Mouse (Mus musculus): Measurements from ENCODE around the gene Vps8. TPM values are rescaled to one million over a fixed set of nuclear protein-coding genes. Genes with fewer than 3 reads are reported as not detected.

The Vps8 gene
- total RNA-seq (2021) = 1 to 10 TPM; 7.2 to 9.0 TPM
- long read RNA-seq, experiment 1, full-length matches to known transcripts = 7 of 10 reads
- long read RNA-seq, experiment 1, partial matches to known transcripts = 1 of 10 reads
- long read RNA-seq, experiment 1, other reads (novel, unspliced or antisense) = 2 of 10 reads
- long read RNA-seq, experiment 2, full-length matches to known transcripts = 5 of 8 reads
- long read RNA-seq, experiment 2, partial matches to known transcripts = 1 of 8 reads
- long read RNA-seq, experiment 2, other reads (novel, unspliced or antisense) = 2 of 8 reads

DNA sequence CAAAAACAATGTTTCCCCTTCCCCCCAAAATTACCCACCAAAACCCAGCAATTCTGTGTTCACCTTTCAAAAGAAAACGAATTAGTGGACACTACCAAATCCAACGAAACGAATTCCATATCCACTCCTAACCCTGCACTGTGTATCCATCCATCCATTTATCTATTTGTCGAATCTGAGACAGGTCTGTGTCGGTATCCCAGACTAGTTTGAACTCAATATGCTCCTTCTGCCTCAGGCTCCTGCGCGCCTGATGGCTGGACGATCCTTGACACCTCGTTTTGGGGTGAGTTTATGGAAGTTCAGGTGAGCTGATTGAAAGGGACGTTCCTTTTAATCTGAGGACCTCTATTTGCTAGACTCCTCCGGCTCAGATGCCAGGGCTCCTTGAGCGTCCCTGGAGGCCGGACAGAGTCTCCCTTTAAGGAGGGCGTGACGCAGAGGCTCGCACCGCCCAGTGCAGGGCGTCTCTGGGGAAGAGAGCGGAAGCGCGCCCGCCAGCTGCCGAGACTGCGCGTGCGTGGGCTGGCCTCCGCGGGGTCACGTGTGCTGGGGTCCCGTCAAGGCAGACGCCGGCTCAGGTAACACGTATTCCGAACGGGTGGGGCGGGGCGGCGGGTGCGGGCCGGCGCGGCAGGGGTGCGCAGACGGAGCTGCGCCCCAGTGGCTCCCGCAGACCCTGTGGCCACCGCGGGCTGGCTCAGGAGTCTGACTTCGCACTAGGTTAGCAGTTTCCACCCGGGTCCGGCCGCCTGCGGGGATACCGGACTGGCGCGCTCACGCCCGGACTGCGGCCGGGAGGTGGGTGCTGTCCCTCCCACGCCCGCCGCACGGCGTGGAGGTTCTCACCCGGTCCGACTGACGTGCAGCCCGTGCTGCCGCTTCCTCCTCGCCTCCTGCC, at the start of gene Vps8:
TSS of gene Vps8 (plus strand) at position 474 of the 901 bp plus-strand sequence.
- peak; percentile 93 for DNase-seq (ENCODE audit: low spot score)

DNA sequence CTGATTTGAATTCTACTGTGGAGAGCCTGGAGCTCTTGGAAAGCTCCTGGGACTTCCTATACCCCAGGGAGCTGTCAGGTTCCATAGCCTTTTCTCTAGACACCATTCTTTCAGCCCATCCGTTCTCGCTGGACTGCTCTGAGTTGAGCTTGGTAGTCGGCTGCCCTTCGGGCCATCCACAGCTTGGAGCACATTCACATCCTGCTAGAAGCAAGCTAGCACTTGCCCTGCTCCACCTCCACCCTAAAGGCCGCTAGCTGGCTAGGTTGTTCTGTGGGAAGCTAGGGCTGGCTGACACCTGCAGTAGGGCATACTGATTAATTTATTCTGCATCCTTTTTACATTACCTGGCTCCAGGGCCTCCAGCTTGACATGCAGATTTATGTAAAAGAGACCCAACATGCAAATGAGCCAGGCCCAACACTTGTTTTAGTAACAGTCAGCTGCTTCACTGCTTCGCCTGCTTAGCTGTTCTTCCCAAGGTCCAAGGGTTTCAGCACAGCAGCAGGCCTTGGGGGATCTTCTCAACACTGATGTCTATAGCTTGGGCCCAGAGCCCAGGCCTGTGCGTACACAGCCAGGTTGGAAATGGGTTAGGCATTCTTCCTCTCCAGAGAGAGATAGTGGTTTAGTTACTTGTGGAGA, 49.5 kb upstream of the Vps8 start:
- no peak for DNase-seq (ENCODE audit: low spot score)

DNA sequence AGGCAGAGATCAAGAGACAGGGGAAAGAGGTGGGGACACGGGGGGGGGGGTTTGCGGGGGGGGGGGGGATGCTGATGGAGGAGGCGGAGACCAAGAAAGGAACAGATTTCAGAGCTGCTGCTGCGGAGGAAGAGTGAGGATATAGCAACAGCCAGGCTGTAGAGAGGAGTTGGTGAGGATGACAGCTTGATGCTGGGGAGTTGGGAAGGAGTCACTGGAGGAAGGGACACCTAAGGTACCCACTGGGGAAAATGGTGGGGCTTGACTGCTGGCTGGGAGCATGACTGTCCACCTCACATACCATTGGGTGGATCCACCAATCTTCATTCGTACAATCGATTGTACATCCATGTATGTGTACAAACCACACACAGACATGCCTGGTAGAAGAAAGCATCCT, 48.9 kb upstream of the Vps8 start:
- DNase-seq (ENCODE audit: low spot score) = no peak

DNA sequence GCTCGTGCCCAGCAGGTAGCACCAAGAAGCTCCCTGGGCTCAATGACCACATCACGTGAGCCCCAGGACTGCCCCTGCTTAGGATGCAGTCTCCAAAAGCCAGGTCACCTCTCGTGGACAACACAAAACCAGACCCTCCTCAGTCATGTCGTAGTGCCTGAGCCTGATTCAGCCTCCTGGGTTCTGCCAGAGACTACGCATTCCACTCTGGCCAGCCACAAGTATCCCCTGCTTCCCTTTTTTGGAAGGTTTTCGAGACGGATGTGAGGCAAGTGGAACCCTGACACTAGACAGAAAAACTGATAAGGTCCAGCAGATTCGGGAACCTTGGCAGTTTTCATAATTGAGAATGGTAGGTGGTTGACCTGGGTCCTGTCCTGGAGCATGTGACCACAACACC, 47.8 kb upstream of the Vps8 start:
- no peak for DNase-seq (ENCODE audit: low spot score)

DNA sequence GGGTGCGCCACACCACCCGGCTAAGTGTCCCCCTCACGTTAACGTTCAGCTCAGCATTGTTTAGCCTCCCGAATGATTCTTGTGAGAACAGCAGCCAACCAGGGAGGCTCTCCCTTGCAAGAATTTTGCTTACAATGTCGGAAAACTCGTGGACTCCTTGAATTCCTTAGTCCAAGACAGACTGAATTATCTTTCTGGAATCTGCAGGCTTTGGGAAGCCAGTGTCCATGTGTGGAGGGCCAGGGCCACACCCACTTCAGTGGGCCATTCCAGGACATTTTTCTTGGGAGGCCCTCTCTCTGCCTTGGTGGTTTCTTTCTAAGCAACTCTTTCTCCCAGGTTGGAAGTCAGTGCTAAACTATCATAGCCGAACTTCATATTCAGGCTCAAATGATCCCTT, 46.6 kb upstream of the Vps8 start:
- no peak for DNase-seq (ENCODE audit: low spot score)

DNA sequence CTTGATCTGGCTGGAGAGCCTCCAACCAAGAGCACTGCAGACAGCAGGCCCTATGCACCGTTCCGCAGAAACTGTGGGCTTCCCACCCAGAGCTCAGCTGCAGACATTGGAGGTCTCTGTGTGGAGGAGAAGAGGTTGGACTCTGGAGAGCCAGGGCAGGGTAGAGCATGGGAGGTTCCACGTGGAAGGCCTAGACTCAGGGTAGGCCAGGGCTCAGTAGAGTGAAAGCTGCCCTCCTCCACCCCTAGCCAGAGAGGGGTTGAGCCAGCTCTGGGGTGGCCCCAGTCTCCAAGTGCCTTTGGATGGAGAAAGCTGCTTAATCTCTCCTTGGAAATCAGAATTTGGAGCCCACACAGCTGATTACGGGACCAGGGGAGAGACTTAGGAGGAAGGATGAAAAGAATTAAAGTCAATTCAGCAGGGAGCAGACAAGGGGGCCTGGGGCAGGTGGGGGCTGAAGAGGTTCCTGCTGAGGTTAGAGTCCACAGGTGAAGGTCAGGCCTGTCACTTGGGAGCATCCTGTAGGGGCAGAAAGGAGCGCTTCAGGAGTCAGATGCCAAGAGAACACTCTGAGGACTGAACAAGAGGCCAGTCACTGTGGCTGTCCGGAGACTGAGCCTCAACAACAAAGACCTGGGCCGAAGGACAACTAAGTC, 45.8 kb upstream of the Vps8 start:
- no peak for DNase-seq (ENCODE audit: low spot score)

DNA sequence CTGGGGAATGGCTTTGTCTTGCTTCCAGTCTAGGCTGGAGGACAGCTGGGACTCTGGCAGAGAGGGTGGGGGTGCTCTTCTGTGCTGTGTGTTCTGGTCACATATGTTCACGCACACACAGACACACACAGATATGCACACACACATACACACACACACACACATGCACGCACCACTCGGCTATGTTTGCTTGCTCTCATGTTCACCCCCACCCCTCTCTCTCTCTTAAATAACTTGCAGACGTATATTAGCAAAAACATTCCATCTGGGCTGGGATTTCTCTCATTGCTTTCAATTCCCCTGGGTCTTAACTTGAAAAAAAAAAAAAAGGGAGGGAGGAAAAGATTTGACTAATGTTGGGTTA, 45.3 kb upstream of the Vps8 start:
- no peak for DNase-seq (ENCODE audit: low spot score)

DNA sequence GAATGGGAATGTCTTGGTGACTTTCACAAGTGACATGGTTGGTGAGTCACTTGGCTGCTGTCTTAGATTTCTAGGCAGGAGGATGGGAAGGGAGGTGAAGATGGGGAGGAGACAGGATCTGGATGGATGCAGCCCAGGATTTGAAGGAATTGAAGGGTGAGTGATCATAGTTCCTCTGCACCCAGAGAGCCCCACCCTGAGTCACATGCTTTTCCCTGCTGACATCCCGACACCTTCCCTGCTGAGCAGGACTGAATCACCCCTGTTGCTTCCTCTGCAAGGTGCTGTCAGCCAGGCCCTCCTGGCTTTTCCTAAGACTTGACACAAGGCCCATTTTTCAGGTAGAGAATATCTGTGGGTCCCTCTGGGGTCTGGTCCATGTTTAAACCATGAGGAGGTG, 41.4 kb upstream of the Vps8 start:
- DNase-seq (ENCODE audit: low spot score) = no peak

DNA sequence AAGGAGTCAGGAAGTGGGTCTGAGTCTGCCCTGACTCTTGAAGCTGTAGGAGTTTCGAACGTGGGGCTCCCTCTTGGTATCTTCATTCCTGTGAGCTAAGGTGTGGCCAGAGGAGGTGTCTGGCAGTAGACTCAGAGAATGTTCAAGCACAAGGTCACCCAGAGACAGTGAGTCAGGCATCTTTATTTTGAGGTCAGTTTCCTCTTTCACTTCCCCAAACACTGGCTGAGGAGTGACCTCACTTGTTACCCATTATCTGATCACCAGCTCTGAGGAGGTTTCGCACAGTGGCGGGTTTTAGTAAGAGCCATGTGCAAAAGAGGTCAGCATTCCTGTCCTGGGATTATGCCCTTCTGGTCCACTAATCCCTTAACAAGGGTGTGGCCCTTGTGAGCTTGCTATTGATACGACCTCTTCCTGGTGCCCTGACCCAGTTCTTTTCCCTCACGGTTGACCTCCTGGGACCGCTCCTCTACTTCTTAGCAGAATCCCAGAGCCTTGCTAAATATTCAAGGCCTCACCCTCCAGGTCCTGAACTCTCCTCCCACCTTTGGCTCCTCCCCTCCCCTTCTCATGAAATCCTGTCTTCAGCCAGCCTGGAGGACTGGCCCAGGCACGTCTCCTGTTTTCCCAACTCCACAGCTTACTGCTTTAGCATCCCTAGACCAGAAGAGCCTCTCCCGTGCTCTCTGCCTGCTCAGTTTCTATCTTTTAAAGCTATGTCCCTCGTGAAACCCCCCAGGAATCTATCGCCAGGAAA, 40.6 kb upstream of the Vps8 start:
- no peak for DNase-seq (ENCODE audit: low spot score)

DNA sequence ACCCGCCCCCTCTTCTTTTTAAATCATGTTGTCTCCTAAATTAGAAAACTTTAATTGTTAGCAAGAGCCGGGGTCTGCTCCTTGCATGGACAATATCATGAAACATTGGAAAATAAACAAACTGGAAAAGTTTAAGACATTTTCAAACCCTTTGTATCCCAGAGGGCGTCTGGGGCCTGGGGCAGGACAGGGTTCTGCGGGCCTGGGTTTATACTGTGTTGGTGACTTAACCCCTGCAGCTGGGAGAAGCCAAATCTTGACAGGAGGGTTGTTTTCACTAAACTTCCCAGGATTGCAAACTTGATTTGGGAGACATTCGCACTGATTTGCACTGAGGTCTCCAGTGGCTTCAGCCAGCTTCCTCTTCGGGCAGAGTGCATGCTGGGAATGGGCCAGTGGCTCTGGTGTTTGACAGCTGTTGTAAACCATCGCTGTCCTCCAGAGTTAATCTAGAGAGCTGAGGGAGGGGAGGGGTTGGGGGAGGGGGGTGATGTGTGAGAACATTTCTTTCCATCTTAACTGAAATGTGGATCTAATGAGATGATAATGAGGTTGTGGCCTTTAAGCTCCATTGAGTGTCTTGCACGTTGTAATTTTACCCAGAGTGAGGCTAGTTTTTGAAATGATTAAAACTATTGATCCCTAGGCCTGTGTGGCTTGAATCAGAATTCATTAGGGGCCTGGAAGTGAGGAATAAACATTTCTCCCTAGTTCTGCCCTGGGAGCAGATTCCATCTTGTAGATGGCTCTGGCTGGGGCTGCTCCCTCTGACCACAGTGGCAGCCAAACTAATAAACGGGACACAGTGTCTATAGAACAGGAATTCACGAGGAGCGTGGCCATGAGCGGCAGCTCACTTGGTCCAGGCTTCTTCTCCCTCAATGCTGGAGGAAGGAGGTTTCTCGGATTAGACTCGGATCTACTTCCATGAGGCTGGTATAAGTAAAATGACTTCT, 36.7 kb upstream of the Vps8 start:
- no peak for DNase-seq (ENCODE audit: low spot score)

DNA sequence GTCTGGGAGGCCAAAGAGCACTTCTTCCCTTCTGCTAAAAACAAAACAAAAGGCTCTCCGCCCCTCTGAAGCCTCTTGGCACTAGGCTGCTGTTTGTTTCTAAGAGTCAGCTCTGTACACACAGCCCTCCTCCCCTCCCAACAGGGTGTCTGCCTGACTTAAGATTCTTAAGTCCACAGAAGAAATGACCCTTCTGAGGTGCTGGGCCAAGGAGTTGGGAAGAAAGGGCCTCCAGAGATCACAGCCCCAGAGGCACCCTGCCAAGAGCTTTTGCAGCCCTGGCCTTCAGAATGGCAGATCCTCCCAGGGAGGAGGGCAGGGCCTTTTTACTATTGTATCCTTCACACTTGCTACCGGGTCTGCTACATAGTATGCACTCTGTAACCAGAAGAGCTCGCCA, 33.6 kb upstream of the Vps8 start:
- DNase-seq (ENCODE audit: low spot score) = peak; percentile 42

DNA sequence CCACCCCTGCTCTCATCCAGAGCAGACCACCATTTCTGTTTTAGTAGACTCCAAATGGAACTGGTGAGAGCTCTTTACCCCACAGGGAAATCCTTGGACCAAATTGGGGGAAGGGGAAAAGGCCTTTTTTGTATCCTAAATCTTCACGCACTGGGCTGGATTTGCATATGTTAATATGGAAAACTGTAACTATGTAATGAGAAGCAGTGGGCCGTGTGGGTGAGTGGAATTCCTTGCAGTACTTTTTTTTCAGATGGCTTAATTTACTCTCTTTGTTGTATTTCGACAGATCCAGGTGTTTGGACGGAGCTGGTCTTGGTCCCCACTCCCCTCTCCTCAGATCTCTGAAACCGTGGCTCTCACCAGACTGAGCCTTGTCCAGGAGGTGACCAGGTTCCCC, 32.2 kb upstream of the Vps8 start:
- no peak for DNase-seq (ENCODE audit: low spot score)

DNA sequence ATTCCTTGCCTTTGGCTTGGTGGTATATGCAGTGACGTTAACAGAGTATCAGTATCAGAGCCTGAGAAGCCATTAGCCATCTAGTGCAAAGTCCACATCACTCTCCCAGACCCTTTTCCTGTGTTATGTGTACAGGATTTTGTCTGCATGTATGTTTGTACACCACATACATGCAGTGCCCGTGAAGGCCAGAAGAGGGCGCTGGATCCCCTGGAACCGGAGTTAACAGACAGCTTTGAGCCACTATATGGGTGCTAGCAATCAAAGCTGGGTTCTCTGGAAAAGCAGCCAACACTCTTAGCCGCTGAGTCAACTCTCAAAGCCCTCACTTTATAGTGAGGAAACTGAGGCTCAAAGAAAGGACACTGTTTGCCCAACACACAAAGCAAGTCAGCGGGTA, 30.8 kb upstream of the Vps8 start:
- no peak for DNase-seq (ENCODE audit: low spot score)

DNA sequence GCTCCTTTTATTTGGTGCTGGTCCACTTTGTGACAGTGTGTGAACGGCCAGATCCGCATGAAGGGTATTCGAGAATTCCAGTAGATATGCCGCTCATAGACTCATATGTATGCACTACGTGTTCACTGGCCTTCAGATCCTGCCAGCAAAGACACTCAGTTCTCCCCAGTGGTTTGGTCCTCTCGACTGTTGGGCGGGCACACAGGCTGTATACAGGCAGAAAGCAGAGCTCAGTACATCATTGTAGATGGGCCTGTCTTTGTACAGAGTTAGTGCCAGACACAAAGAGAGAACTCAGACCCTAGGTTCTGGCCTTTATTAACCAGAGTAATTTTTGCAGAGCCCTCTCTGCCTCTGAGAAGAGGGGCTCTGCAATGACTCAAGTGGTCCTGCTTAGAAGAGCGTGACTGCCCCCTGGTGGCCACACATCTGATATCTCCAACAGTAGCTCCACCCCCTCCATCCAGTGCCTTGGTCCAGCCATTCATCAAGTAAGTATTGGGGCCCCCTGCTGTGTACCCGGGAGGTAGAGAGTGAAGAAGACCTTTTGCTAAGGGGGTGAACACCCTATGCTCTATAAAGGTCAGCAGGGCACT, 30.3 kb upstream of the Vps8 start:
- peak; percentile 75 for DNase-seq (ENCODE audit: low spot score)

DNA sequence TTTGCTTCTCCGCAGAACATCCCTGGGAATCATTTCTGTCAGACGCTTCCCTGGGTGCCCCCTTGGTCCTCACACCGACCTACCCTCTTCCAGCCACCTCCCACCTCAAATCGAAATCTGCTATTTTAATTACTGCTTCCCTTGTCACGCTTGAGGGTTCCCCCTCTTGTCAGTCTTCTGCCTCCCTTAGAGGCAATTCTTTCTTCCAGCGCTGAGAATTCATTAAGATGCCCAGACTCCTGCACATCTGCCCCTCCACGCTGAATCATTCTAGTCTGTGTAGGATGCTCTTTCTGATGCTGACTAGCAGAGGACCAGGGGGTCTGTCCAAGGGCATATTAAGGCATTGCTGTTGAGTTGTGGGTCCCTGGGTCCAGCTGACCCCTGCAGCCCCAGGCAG, 27.4 kb upstream of the Vps8 start:
- no peak for DNase-seq (ENCODE audit: low spot score)

DNA sequence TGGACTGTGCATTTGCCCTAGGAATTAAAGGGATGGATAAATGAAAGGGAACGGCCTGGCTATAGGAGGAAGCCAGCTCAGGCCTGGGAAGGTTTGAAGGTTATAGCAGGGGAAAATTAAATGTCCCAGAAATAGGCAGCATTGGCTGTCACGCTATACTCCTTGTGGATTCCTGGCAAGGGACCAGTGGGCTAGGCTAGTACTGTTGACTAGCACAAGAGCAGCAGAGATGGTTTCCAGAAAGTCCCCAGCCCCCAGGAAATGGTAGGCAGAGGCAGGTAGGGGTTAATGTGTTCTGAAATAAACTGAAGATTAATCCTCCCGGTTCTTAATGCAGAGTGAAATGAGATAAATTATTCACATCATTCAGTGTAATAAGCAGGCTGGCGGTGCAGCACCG, 25.2 kb upstream of the Vps8 start:
- no peak for DNase-seq (ENCODE audit: low spot score)

DNA sequence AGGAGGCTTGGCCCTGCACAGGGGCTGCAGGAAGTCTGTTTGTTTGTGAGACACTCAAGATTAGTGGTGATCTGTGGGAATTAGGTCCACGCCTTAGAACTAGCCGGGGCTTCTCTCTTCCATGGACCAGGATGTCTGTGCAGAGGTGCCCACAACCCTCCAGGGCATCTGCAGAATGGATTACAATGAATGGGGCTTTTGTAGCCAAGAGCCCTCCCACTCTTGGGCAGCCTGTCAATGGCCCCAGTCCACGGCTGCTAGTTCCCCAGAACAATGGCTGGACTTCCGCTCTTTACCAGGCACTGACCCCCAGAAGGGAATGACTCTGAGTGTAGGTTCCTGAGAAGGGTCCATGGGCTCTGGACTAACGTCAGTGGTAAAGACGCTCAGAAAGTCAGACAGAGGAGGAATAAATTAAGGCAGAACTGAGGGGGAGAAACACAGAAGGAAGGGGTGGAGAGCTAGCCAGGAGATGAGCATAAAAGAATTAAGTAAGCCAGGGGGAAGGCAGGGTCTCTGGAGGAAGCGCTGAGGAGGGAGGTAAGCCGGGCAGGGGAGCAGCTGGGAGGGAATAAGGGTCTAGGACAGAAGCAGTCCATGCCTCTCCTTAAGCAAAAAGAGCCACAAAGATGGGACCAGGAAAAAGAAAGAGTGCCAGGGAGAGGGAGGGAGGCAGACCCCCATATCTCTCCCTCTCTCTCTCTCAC, 24.4 kb upstream of the Vps8 start:
- DNase-seq (ENCODE audit: low spot score) = no peak

DNA sequence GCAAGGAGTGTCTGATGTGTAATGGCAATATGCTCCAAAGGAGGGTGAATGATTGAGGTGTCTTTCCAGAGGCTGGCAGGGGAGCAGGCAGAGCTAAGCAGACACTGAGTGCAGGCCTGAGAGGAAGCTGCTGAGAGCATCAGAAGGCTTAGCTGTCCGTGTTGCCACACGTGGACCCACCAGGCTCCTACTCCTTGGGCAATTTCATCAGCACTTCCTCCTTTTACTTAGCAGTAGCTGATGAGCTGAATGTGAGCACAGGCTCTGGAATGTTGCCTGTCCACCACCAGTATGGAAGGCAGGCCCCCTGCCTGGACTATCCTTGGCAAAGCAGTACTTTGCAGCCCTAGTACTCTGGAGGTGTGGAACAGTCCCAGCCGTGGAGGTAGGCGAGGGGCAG, 23.0 kb upstream of the Vps8 start:
- DNase-seq (ENCODE audit: low spot score) = no peak

DNA sequence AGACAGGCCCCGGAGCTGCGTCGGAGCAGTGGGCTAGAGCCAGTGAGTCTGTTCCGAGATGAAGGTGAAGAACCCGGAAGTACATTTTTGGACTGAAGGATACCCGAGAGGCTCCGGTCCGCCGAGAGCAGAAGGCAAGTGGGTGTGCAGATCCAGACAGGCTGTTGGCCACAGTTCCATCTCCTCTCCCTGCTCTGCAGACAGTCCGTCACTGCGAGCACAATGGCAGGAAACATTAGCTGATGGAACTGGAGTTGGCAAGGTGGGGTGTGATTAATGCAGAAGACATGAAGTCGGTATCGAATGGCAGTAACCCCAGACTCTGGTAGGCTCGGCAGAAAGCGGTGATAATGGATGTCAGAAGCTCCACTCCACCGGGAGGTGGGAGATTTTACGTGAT, 20.9 kb upstream of the Vps8 start:
- no peak for DNase-seq (ENCODE audit: low spot score)
